Mouse (Mus musculus): Measurements from ENCODE around the gene Serpina6. TPM values are rescaled to one million over a fixed set of nuclear protein-coding genes. Genes with fewer than 3 reads are reported as not detected.

Serpina6 gene
- 300 and 304 TPM in 2 replicates for polyA plus RNA-seq (2015; fragmentation: Nextera tagmentation; extraction: Ambion mirVana)

GRCm38 (mm10) chr12:103656848-103657626 is at the start of gene Serpina6:
TSS of gene Serpina6 (minus strand) at chr12:103657212.
- peak; percentile 46; the same call in 1 of the 2 replicates for ATAC-seq (ENCODE audit: insufficient read depth, low FRiP score, low read depth)
- WGBS, result 65% methylated on average over 9 of the region's 9 CpGs
- H3K27ac ChIP-seq, result no peak within 1 kb of the TSS

GRCm38 (mm10) chr12:103706113-103706512 is 49.1 kb upstream of the Serpina6 start:
- Histone ChIP-seq H3K4me3 (replicated peaks) (no peak overlapping the region), H3K27ac (no peak overlapping the region), H3K9me3 (no peaks in the 10 kb centered on the region), H3K9ac (no peak overlapping the region), H3K27me3 (replicated peaks) (no peaks in the 10 kb centered on the region), H3K4me1 (no peaks in the 10 kb centered on the region), H3K36me3 (no peaks in the 10 kb centered on the region), H3K4me2 (no peak overlapping the region)
- ATAC-seq (ENCODE audit: insufficient read depth, low FRiP score, low read depth), result 0 out of 2 replicates have a peak, but pooled peaks have one; percentile 43
- 25% methylated on average over 4 of the region's 4 CpGs for WGBS

More at GRCm38 (mm10) chr12:103656848-103657626, at the start of gene Serpina6:
- Histone ChIP-seq H3K36me3 (no peaks in the 10 kb centered on the region), H3K4me2 (no peak within 1 kb of the TSS; the same call in 1 of the 2 replicates), H3K4me1 (no peaks in the 10 kb centered on the region), H3K9ac (no peak within 1 kb of the TSS), H3K27me3 (replicated peaks) (no peaks in the 10 kb centered on the region), H3K4me3 (replicated peaks) (no peak within 1 kb of the TSS), H3K9me3 (no peaks in the 10 kb centered on the region)

GRCm38 (mm10) chr12:103705547-103705946 is 48.5 kb upstream of the Serpina6 start:
- ATAC-seq (ENCODE audit: insufficient read depth, low FRiP score, low read depth), result 0 out of 2 replicates have a peak, but pooled peaks have one; percentile 40

GRCm38 (mm10) chr12:103700144-103700750 is 43.2 kb upstream of the Serpina6 start:
- no peaks in the 10 kb centered on the region for H3K9me3 ChIP-seq
- H3K36me3 ChIP-seq, result no peaks in the 10 kb centered on the region
- no peak overlapping the region for H3K4me3 ChIP-seq (replicated peaks)
- H3K4me1 ChIP-seq, result no peaks in the 10 kb centered on the region
- ATAC-seq (ENCODE audit: insufficient read depth, low FRiP score, low read depth), result no peak
- no peak overlapping the region for H3K9ac ChIP-seq
- 86% methylated on average over 4 of the region's 4 CpGs for WGBS
- no peak overlapping the region for H3K4me2 ChIP-seq
- no peaks in the 10 kb centered on the region for H3K27me3 ChIP-seq (replicated peaks)
- H3K27ac ChIP-seq, result no peak overlapping the region

More at GRCm38 (mm10) chr12:103705547-103705946, 48.5 kb upstream of the Serpina6 start:
- WGBS, result 55% methylated on average over 2 of the region's 2 CpGs
- Histone ChIP-seq H3K4me2 (no peak overlapping the region), H3K9me3 (no peaks in the 10 kb centered on the region), H3K36me3 (no peaks in the 10 kb centered on the region), H3K4me1 (no peaks in the 10 kb centered on the region), H3K27ac (no peak overlapping the region), H3K4me3 (replicated peaks) (no peak overlapping the region), H3K9ac (no peak overlapping the region), H3K27me3 (replicated peaks) (no peaks in the 10 kb centered on the region)

- H3K9me3 ChIP-seq, result no peaks in the 10 kb centered on the region
- no peak within 1 kb of the TSS for H3K27ac ChIP-seq
- no peak for ATAC-seq (ENCODE audit: insufficient read depth, low FRiP score, low read depth)
- H3K27me3 ChIP-seq (replicated peaks), result no peaks in the 10 kb centered on the region
- H3K4me1 ChIP-seq, result no peaks in the 10 kb centered on the region
- no peak within 1 kb of the TSS for H3K4me2 ChIP-seq
- no peak within 1 kb of the TSS for H3K9ac ChIP-seq
- 90% methylated on average over 8 of the region's 8 CpGs for WGBS
- no peaks in the 10 kb centered on the region for H3K36me3 ChIP-seq
- H3K4me3 ChIP-seq (replicated peaks), result no peak within 1 kb of the TSS
Measured at GRCm38 (mm10) chr12:103695429-103695828, 38.4 kb upstream of the Serpina6 start, which contains the start of gene Serpina1f. TSS of gene Serpina1f (minus strand) at chr12:103695529.

- 27% methylated on average over 3 of the region's 3 CpGs for WGBS
- H3K9ac ChIP-seq, result no peak overlapping the region
- H3K36me3 ChIP-seq, result no peaks in the 10 kb centered on the region
- no peak overlapping the region for H3K27ac ChIP-seq
- H3K4me2 ChIP-seq, result no peak overlapping the region
- no peaks in the 10 kb centered on the region for H3K4me1 ChIP-seq
- H3K27me3 ChIP-seq (replicated peaks), result no peaks in the 10 kb centered on the region
- no peaks in the 10 kb centered on the region for H3K9me3 ChIP-seq
- ATAC-seq (ENCODE audit: insufficient read depth, low FRiP score, low read depth), result no peak
- H3K4me3 ChIP-seq (replicated peaks), result no peak overlapping the region
Measured at GRCm38 (mm10) chr12:103688221-103688814, 31.3 kb upstream of the Serpina6 start.

- WGBS, result 38% methylated on average over 7 of the region's 7 CpGs
- H3K27me3 ChIP-seq (replicated peaks), result no peaks in the 10 kb centered on the region
- no peak overlapping the region for H3K4me3 ChIP-seq (replicated peaks)
- no peak for ATAC-seq (ENCODE audit: insufficient read depth, low FRiP score, low read depth)
- no peaks in the 10 kb centered on the region for H3K9me3 ChIP-seq
- H3K4me1 ChIP-seq, result no peaks in the 10 kb centered on the region
- no peaks in the 10 kb centered on the region for H3K36me3 ChIP-seq
- no peak overlapping the region for H3K4me2 ChIP-seq
- H3K27ac ChIP-seq, result no peak overlapping the region
- H3K9ac ChIP-seq, result no peak overlapping the region
Measured at GRCm38 (mm10) chr12:103687021-103687420, 30.0 kb upstream of the Serpina6 start.

- no peak overlapping the region for H3K27ac ChIP-seq
- H3K27me3 ChIP-seq (replicated peaks), result no peaks in the 10 kb centered on the region
- H3K4me1 ChIP-seq, result no peaks in the 10 kb centered on the region
- no peak overlapping the region for H3K4me3 ChIP-seq (replicated peaks)
- WGBS, result 77% methylated on average over 3 of the region's 3 CpGs
- no peaks in the 10 kb centered on the region for H3K9me3 ChIP-seq
- H3K36me3 ChIP-seq, result no peaks in the 10 kb centered on the region
- no peak overlapping the region for H3K9ac ChIP-seq
- no peak for ATAC-seq (ENCODE audit: insufficient read depth, low FRiP score, low read depth)
- no peak overlapping the region for H3K4me2 ChIP-seq
Measured at GRCm38 (mm10) chr12:103686050-103686449, 29.0 kb upstream of the Serpina6 start.

- H3K4me1 ChIP-seq, result no peaks in the 10 kb centered on the region
- no peaks in the 10 kb centered on the region for H3K36me3 ChIP-seq
- H3K27me3 ChIP-seq (replicated peaks), result no peaks in the 10 kb centered on the region
- ATAC-seq (ENCODE audit: insufficient read depth, low FRiP score, low read depth), result no peak
- WGBS, result 29% methylated on average over 3 of the region's 3 CpGs
- no peaks in the 10 kb centered on the region for H3K9me3 ChIP-seq
- no peak overlapping the region for H3K9ac ChIP-seq
- no peak overlapping the region for H3K4me2 ChIP-seq
- H3K27ac ChIP-seq, result no peak overlapping the region
- no peak overlapping the region for H3K4me3 ChIP-seq (replicated peaks)
Measured at GRCm38 (mm10) chr12:103685386-103685785, 28.4 kb upstream of the Serpina6 start.

GRCm38 (mm10) chr12:103683775-103684174 is 26.8 kb upstream of the Serpina6 start:
- H3K27me3 ChIP-seq (replicated peaks), result no peaks in the 10 kb centered on the region
- no peak overlapping the region for H3K4me2 ChIP-seq
- no peaks in the 10 kb centered on the region for H3K4me1 ChIP-seq
- no peak overlapping the region for H3K9ac ChIP-seq
- no peak overlapping the region for H3K27ac ChIP-seq
- WGBS, result 50% methylated on average over 4 of the region's 4 CpGs
- ATAC-seq (ENCODE audit: insufficient read depth, low FRiP score, low read depth), result no peak
- no peaks in the 10 kb centered on the region for H3K36me3 ChIP-seq
- no peak overlapping the region for H3K4me3 ChIP-seq (replicated peaks)
- no peaks in the 10 kb centered on the region for H3K9me3 ChIP-seq

GRCm38 (mm10) chr12:103681739-103682138 is 24.7 kb upstream of the Serpina6 start:
- 52% methylated on average over 2 of the region's 2 CpGs for WGBS
- Histone ChIP-seq H3K9me3 (no peaks in the 10 kb centered on the region), H3K27ac (no peak overlapping the region), H3K36me3 (no peaks in the 10 kb centered on the region), H3K4me2 (no peak overlapping the region), H3K27me3 (replicated peaks) (no peaks in the 10 kb centered on the region), H3K4me1 (no peaks in the 10 kb centered on the region), H3K4me3 (replicated peaks) (no peak overlapping the region), H3K9ac (no peak overlapping the region)
- peak; percentile 54; the same call in 1 of the 2 replicates for ATAC-seq (ENCODE audit: insufficient read depth, low FRiP score, low read depth)

GRCm38 (mm10) chr12:103681169-103681568 is 24.2 kb upstream of the Serpina6 start:
- no peak for ATAC-seq (ENCODE audit: insufficient read depth, low FRiP score, low read depth)
- Histone ChIP-seq H3K27ac (no peak overlapping the region), H3K9me3 (no peaks in the 10 kb centered on the region), H3K36me3 (no peaks in the 10 kb centered on the region), H3K4me2 (no peak overlapping the region), H3K9ac (no peak overlapping the region), H3K4me3 (replicated peaks) (no peak overlapping the region), H3K27me3 (replicated peaks) (no peaks in the 10 kb centered on the region), H3K4me1 (no peaks in the 10 kb centered on the region)
- 68% methylated on average over 2 of the region's 2 CpGs for WGBS
